ENCODE assay signal across 8 mouse cellular contexts in the genomic region with DNA sequence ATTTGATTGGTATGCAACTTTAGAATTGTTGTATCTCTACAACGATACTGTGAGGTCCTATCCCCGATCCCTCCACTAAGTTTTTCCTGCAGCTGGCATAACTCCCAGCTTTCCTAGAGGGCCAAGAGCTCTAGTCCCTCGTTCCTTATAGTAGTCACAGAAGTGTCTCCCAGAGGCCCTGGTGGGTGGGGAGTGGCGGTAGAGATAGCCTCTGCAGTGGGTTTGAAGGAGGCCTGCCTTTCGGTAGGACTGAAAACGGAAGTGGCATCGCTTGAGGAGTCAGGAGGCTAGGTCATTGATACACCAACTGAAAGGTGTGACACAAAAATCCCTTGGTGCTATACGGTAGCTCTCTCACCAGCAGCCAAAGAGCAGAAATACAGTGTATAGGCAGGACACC. TPM values are rescaled to one million over a fixed set of nuclear protein-coding genes. Genes with fewer than 3 reads are reported as not detected.
A peak's percentile ranks its signal among the peaks of the same experiment; 100 is the strongest.
DNase-seq lines count a peak whose midpoint lies in the region; ATAC-seq and TF ChIP-seq lines count a peak whose summit lies in the region.

No protein-coding gene starts in this region.

- ATAC-seq in embryonic facial prominence, embryonic 13.5 days (ENCODE audit: insufficient number of reproducible peaks, insufficient read depth, low FRiP score, low TSS enrichment, low read depth): no peak
- ATAC-seq in limb, embryonic 11.5 days (ENCODE audit: insufficient number of reproducible peaks, low FRiP score, low TSS enrichment, low read depth): no peak
- no peak for ATAC-seq in neural tube, embryonic 15.5 days (ENCODE audit: low FRiP score)

- 48% methylated on average over 8 of the region's 8 CpGs for WGBS in embryonic facial prominence, embryonic 13.5 days
- 54% methylated on average over 8 of the region's 8 CpGs for WGBS in limb, embryonic 11.5 days
- 53% methylated on average over 8 of the region's 8 CpGs for WGBS in neural tube, embryonic 15.5 days

- no peaks in the 10 kb centered on the region for H3K9me3 ChIP-seq in embryonic facial prominence, embryonic 13.5 days
- H3K9me3 ChIP-seq in limb, embryonic 11.5 days (ENCODE audit: control insufficient read depth, low read length): no peaks in the 10 kb centered on the region
- no peaks in the 10 kb centered on the region for H3K9me3 ChIP-seq in neural tube, embryonic 15.5 days (replicated peaks)

- TF ChIP-seq CTCF in left cerebral cortex, adult 2 months (IDR thresholded peaks at IDR 0.05): no peak

- no peaks in the 10 kb centered on the region for H3K36me3 ChIP-seq in embryonic facial prominence, embryonic 13.5 days
- no peaks in the 10 kb centered on the region for H3K36me3 ChIP-seq in limb, embryonic 11.5 days (ENCODE audit: control insufficient read depth, insufficient read depth, low read length)
- H3K36me3 ChIP-seq in neural tube, embryonic 15.5 days: no peaks in the 10 kb centered on the region

- H3K4me1 ChIP-seq in embryonic facial prominence, embryonic 13.5 days: peaks cover 26% of the 10 kb centered on the region
- H3K4me1 ChIP-seq in limb, embryonic 11.5 days (ENCODE audit: control insufficient read depth, insufficient read depth, low read length): 0 out of 2 replicates have a peak, but pooled peaks cover 4% of the 10 kb centered on the region
- H3K4me1 ChIP-seq in neural tube, embryonic 15.5 days: peaks cover 38% of the 10 kb centered on the region

- H3K27ac ChIP-seq in left cerebral cortex, adult 2 months: no peak overlapping the region
- no peak overlapping the region for H3K27ac ChIP-seq in embryonic facial prominence, embryonic 13.5 days
- H3K27ac ChIP-seq in limb, embryonic 11.5 days (replicated peaks; ENCODE audit: low read depth, low read length): no peak overlapping the region
- H3K27ac ChIP-seq in neural tube, embryonic 15.5 days (replicated peaks): peak overlapping the region; percentile 94; the same call in 1 of the 2 replicates

- H3K4me3 ChIP-seq in left cerebral cortex, adult 2 months: peak overlapping the region; percentile 99; the same call in 1 of the 2 replicates
- H3K4me3 ChIP-seq in embryonic facial prominence, embryonic 13.5 days: peak overlapping the region; percentile 82
- H3K4me3 ChIP-seq in limb, embryonic 11.5 days (ENCODE audit: low read depth, low read length): peak overlapping the region; percentile 70; the same call in 1 of the 2 replicates
- H3K4me3 ChIP-seq in neural tube, embryonic 15.5 days (replicated peaks): peak overlapping the region; percentile 90

- peak overlapping the region; percentile 85 for H3K4me2 ChIP-seq in embryonic facial prominence, embryonic 13.5 days
- peak overlapping the region; percentile 85; the same call in 1 of the 2 replicates for H3K4me2 ChIP-seq in limb, embryonic 11.5 days (ENCODE audit: low read depth, severe bottlenecking)
- peak overlapping the region; percentile 80 for H3K4me2 ChIP-seq in neural tube, embryonic 15.5 days

- no peak for DNase-seq in left cerebral cortex, adult 2 months (ENCODE audit: extremely low spot score in 1 of 2, low spot score in 2 of 2)
- DNase-seq in left cerebral cortex, postnatal 14 days (ENCODE audit: low spot score in 2 of 2): no peak
- no peak for DNase-seq in limb, embryonic 11.5 days (ENCODE audit: low spot score)
- no peak for DNase-seq in right cerebral cortex, postnatal 10 days (ENCODE audit: low spot score in 2 of 2)
- DNase-seq in adrenal gland, adult 8-10 months: no peak
- DNase-seq in lung, adult 18-20 months: no peak

- peaks cover 27% of the 10 kb centered on the region for H3K27me3 ChIP-seq in embryonic facial prominence, embryonic 13.5 days
- H3K27me3 ChIP-seq in limb, embryonic 11.5 days (ENCODE audit: control insufficient read depth, insufficient read depth, low read length): no peaks in the 10 kb centered on the region
- H3K27me3 ChIP-seq in neural tube, embryonic 15.5 days (replicated peaks): 0 out of 2 replicates have a peak, but pooled peaks cover 4% of the 10 kb centered on the region

- intact Hi-C loops in left cerebral cortex, adult 2 months (cut with DNase I): no loop called here
- intact Hi-C loops in left cerebral cortex, postnatal 14 days (cut with DNase I): loop anchor here (5.0 kb wide), 1 partner anchor 76 kb away; no protein-coding TSS in a partner anchor

- 0 out of 2 replicates have a peak overlapping the region, but pooled peaks have one; percentile 82 for H3K9ac ChIP-seq in embryonic facial prominence, embryonic 13.5 days
- H3K9ac ChIP-seq in limb, embryonic 11.5 days (ENCODE audit: low read length): no peak overlapping the region
- H3K9ac ChIP-seq in neural tube, embryonic 15.5 days (replicated peaks): peak overlapping the region; percentile 82

RNA-seq across cellular contexts. Expression of a gene that starts 0.8 kb away (rescaled TPM):
- total RNA-seq in left cerebral cortex, adult 2 months (2021): 10 to 100 TPM; 62.3 to 69.4 TPM
- 10 to 100 TPM; 61.2 to 61.6 TPM for total RNA-seq in left cerebral cortex, postnatal 14 days (2021)
- 25.5 and 29.1 TPM in 2 replicates for polyA plus RNA-seq in embryonic facial prominence, embryonic 13.5 days (2015; fragmentation: Nextera tagmentation; extraction: Ambion mirVana)
- 16.6 and 19.8 TPM in 2 replicates for polyA plus RNA-seq in limb, embryonic 11.5 days (2014; fragmentation: Nextera tagmentation; extraction: Ambion mirVana)
- 38.8 and 39.3 TPM in 2 replicates for polyA plus RNA-seq in neural tube, embryonic 15.5 days (2015; fragmentation: Nextera tagmentation; extraction: Ambion mirVana)
- total RNA-seq in adrenal gland, adult 8-10 months (2022): 10 to 100 TPM; 27.8 to 46.6 (median 33.1) TPM

RNA-seq across cellular contexts. Expression of a gene that starts 27.5 kb away (rescaled TPM):
- total RNA-seq in left cerebral cortex, adult 2 months (2021): 1 to 10 TPM; 1.0 to 1.4 TPM
- total RNA-seq in left cerebral cortex, postnatal 14 days (2021): 1 to 10 TPM in 1 of 2 experiments, under 1 TPM in 1; 0.79 to 1.7 TPM
- polyA plus RNA-seq in embryonic facial prominence, embryonic 13.5 days (2015; fragmentation: Nextera tagmentation; extraction: Ambion mirVana): 0.15 TPM in 1 of 2 replicates, not detected in the other
- polyA plus RNA-seq in limb, embryonic 11.5 days (2014; fragmentation: Nextera tagmentation; extraction: Ambion mirVana): 0.14 TPM in 1 of 2 replicates, not detected in the other
- 0.83 and 1.4 TPM in 2 replicates for polyA plus RNA-seq in neural tube, embryonic 15.5 days (2015; fragmentation: Nextera tagmentation; extraction: Ambion mirVana)
- total RNA-seq in adrenal gland, adult 8-10 months (2022): under 1 TPM in 3 of 4 experiments, not detected in 1; 0.37 to 0.67 (median 0.45) TPM
